Mouse (Mus musculus) subcutaneous adipose tissue, adult 2 months (tissue): ENCODE measurements around the gene Clstn2. TPM values are rescaled to one million over a fixed set of nuclear protein-coding genes. Genes with fewer than 3 reads are reported as not detected.

ENCODE experiments used
- polyA plus RNA-seq: library from polyadenylated mRNA; depleted of rRNA; stranded (reverse); fragments of >200 nt; gene quantifications from 2 replicates; pipeline ENCODE4 v1.2.3, GENCODE M21; 2012; ENCODE audit warnings: low replicate concordance; rRNA removed

The Clstn2 gene
- 4.0 and 4.2 TPM in 2 replicates for polyA plus RNA-seq

GRCm38 (mm10) chr9:98032573-98033272, at the start of gene Clstn2:
Clstn2 (minus strand) TSS chr9:98033181.

